Mouse (Mus musculus) MEL (cell line): ENCODE data around the gene Trim23. TPM values are rescaled to one million over a fixed set of nuclear protein-coding genes. Genes with fewer than 3 reads are reported as not detected.
A peak's percentile ranks its signal among the peaks of the same experiment; 100 is the strongest.

Experiments
- DNase-seq: peaks from one replicate; pipeline ENCODE4 v3.0.0; 2011; ENCODE audit warnings: low read depth, low spot score
- H3K27ac ChIP-seq: 2 replicates; pipeline ENCODE4 v1.5.1; 2012; ENCODE audit warnings: low read depth, mild to moderate bottlenecking, control low read depth, low read length, moderate library complexity; ENCODE audit not compliant: control insufficient read depth
- H3K27me3 ChIP-seq, 2 experiments: fragments of 150-350 bp in 1 of 2; sonication (generic) in 1 of 2; 2 replicates each; pipeline ENCODE4 v1.6.1; 2012; ENCODE audit warnings: low read length in 2 of 2, mild to moderate bottlenecking in 2 of 2, improper control_type of control experiment in 1 of 2, moderate library complexity in 1 of 2; ENCODE audit not compliant: insufficient read depth in 2 of 2, control insufficient read depth in 1 of 2
- H3K36me3 ChIP-seq, 2 experiments: 2 replicates each; pipeline ENCODE4 v1.6.1; 2012 to 2014; ENCODE audit warnings: low read length in 2 of 2, improper control_type of control experiment in 1 of 2, inconsistent platforms in 1 of 2, mild to moderate bottlenecking in 1 of 2; ENCODE audit not compliant: insufficient read depth in 2 of 2, control insufficient read depth in 1 of 2
- H3K4me1 ChIP-seq, 2 experiments: fragments of 150-350 bp in 1 of 2; sonication (generic) in 1 of 2; 2 replicates each; pipeline ENCODE4 v1.6.1; 2012; ENCODE audit warnings: low read length in 2 of 2, improper control_type of control experiment in 1 of 2, mild to moderate bottlenecking in 1 of 2; ENCODE audit not compliant: insufficient read depth in 2 of 2, control insufficient read depth in 1 of 2
- H3K4me3 ChIP-seq, 2 experiments: fragments of 150-350 bp in 1 of 2; sonication (generic) in 1 of 2; 2 replicates each; pipeline ENCODE4 v1.5.1; 2012; ENCODE audit warnings: low read depth in 2 of 2, low read length in 2 of 2, mild to moderate bottlenecking in 2 of 2, moderate library complexity in 2 of 2, control low read depth in 1 of 2, improper control_type of control experiment in 1 of 2; ENCODE audit not compliant: control insufficient read depth in 1 of 2, insufficient read depth in 1 of 2
- H3K79me2 ChIP-seq: 2 replicates; pipeline ENCODE4 v1.6.1; 2012; ENCODE audit warnings: mild to moderate bottlenecking, low read length, moderate library complexity; ENCODE audit not compliant: control insufficient read depth, poor library complexity, insufficient read depth
- H3K9ac ChIP-seq: 2 replicates; pipeline ENCODE4 v1.6.1; 2012; ENCODE audit warnings: low read depth, mild to moderate bottlenecking, control low read depth, low read length, moderate library complexity; ENCODE audit not compliant: control insufficient read depth, poor library complexity, severe bottlenecking
- H3K9me3 ChIP-seq: fragments of 150-350 bp; sonication (generic); replicated peaks from 2 replicates; pipeline ENCODE4 v1.6.1; 2012; ENCODE audit warnings: mild to moderate bottlenecking, low read length, improper control_type of control experiment, moderate library complexity; ENCODE audit not compliant: insufficient read depth
- BHLHE40 ChIP-seq: IDR thresholded peaks from 2 replicates; pipeline ENCODE4 v1.6.1; 2012; ENCODE audit warnings: low read depth, mild to moderate bottlenecking, inconsistent platforms, low read length, improper control_type of control experiment, borderline replicate concordance
- CTCF ChIP-seq, 3 experiments: IDR thresholded peaks in 2 of 3; conservative IDR thresholded peaks in 1 of 3; 2 replicates each; pipeline ENCODE4 v1.5.1; 2011 to 2012; ENCODE audit warnings: low read length in 3 of 3, low read depth in 2 of 3, mild to moderate bottlenecking in 2 of 3, improper control_type of control experiment in 1 of 3, inconsistent platforms in 1 of 3, mixed read lengths in 1 of 3, moderate library complexity in 1 of 3; ENCODE audit not compliant: control insufficient read depth in 1 of 3, insufficient read depth in 1 of 3, poor library complexity in 1 of 3, severe bottlenecking in 1 of 3
- EP300 ChIP-seq, 2 experiments: IDR thresholded peaks; 2 replicates each; pipeline ENCODE4 v1.6.1; 2011; ENCODE audit warnings: improper control_type of control experiment in 2 of 2, low read length in 2 of 2, low read depth in 1 of 2, mild to moderate bottlenecking in 1 of 2
- GATA1 ChIP-seq: IDR thresholded peaks from 2 replicates; pipeline ENCODE4 v1.6.1; 2011; ENCODE audit warnings: low read depth, low read length, improper control_type of control experiment
- JUND ChIP-seq: IDR thresholded peaks from 2 replicates; pipeline ENCODE4 v1.6.1; 2011; ENCODE audit warnings: low read depth, mild to moderate bottlenecking, improper control_type of control experiment, low read length
- KAT2A ChIP-seq: conservative IDR thresholded peaks from 2 replicates; pipeline ENCODE4 v1.6.1; 2012; ENCODE audit warnings: low read depth, low read length, improper control_type of control experiment, inconsistent platforms
- MAFK ChIP-seq: IDR thresholded peaks from 2 replicates; pipeline ENCODE4 v1.6.1; 2011; ENCODE audit warnings: low read depth, mild to moderate bottlenecking, low read length, improper control_type of control experiment, borderline replicate concordance
- MAZ ChIP-seq: IDR thresholded peaks from 2 replicates; pipeline ENCODE4 v1.6.1; 2012; ENCODE audit warnings: low read depth, mild to moderate bottlenecking, inconsistent platforms, low read length, improper control_type of control experiment
- MEF2A ChIP-seq: IDR thresholded peaks from 2 replicates; pipeline ENCODE4 v1.6.1; 2014; ENCODE audit warnings: low read depth, mild to moderate bottlenecking, inconsistent platforms, low read length, improper control_type of control experiment; ENCODE audit not compliant: poor library complexity, insufficient replicate concordance, severe bottlenecking; ENCODE audit errors: extremely low read depth
- MYC ChIP-seq: IDR thresholded peaks from 2 replicates; pipeline ENCODE4 v1.6.1; 2011; ENCODE audit warnings: low read depth, mild to moderate bottlenecking, low read length, improper control_type of control experiment, moderate library complexity
- NELFE ChIP-seq: IDR thresholded peaks from 2 replicates; pipeline ENCODE4 v1.6.1; 2011; ENCODE audit warnings: low read depth, low read length, improper control_type of control experiment
- NRF1 ChIP-seq: IDR thresholded peaks from 2 replicates; pipeline ENCODE4 v1.6.1; 2014; ENCODE audit warnings: low read depth, mild to moderate bottlenecking, inconsistent platforms, low read length, improper control_type of control experiment, moderate library complexity; ENCODE audit not compliant: poor library complexity, insufficient read depth, severe bottlenecking
- POLR2AphosphoS2 ChIP-seq: IDR thresholded peaks from 2 replicates; pipeline ENCODE4 v1.6.1; 2011; ENCODE audit warnings: low read length, improper control_type of control experiment
- POLR2AphosphoS5 ChIP-seq: IDR thresholded peaks from 2 replicates; pipeline ENCODE4 v1.6.1; 2012; ENCODE audit warnings: low read depth, borderline replicate concordance, mild to moderate bottlenecking, inconsistent platforms, low read length, moderate library complexity, mixed read lengths
- SMC3 ChIP-seq: IDR thresholded peaks from 2 replicates; pipeline ENCODE4 v1.6.1; 2011; ENCODE audit warnings: low read depth, low read length, improper control_type of control experiment
- TBP ChIP-seq: IDR thresholded peaks from 2 replicates; pipeline ENCODE4 v1.8.0; 2011; ENCODE audit warnings: low read depth, low read length, improper control_type of control experiment
- UBTF ChIP-seq: IDR thresholded peaks from 2 replicates; pipeline ENCODE4 v1.6.1; 2012; ENCODE audit warnings: low read depth, mild to moderate bottlenecking, inconsistent platforms, low read length, improper control_type of control experiment, moderate library complexity, borderline replicate concordance; ENCODE audit not compliant: insufficient read depth
- USF1 ChIP-seq: IDR thresholded peaks from 2 replicates; pipeline ENCODE4 v1.6.1; 2014; ENCODE audit warnings: low read depth, mild to moderate bottlenecking, inconsistent platforms, low read length, improper control_type of control experiment, moderate library complexity
- USF2 ChIP-seq, 2 experiments: IDR thresholded peaks; 2 replicates each; pipeline ENCODE4 v1.6.1; 2011 to 2012; ENCODE audit warnings: improper control_type of control experiment in 2 of 2, low read length in 2 of 2, borderline replicate concordance in 1 of 2, inconsistent platforms in 1 of 2, low read depth in 1 of 2, mild to moderate bottlenecking in 1 of 2; ENCODE audit not compliant: insufficient read depth in 1 of 2
- ZNF384 ChIP-seq: IDR thresholded peaks from 2 replicates; pipeline ENCODE4 v1.6.1; 2012; ENCODE audit warnings: low read depth, mild to moderate bottlenecking, inconsistent platforms, low read length, improper control_type of control experiment
- polyA plus RNA-seq, 2 experiments: library from polyadenylated mRNA; stranded (reverse) in 1 of 2; unstranded in 1 of 2; fragments of >175 nt in 1 of 2; fragments of >200 nt in 1 of 2; gene quantifications; 2 replicates each; pipeline versions ENCODE4 v1.2.1 to v1.2.4; 2012; ENCODE audit warnings: low replicate concordance in 2 of 2, low read depth in 1 of 2; ENCODE audit not compliant: insufficient read length in 2 of 2, insufficient read depth in 1 of 2, missing spikeins in 1 of 2
- total RNA-seq: library from RNA; depleted of rRNA; stranded (reverse); fragments of 300-350 nt; gene quantifications from 2 replicates; pipeline ENCODE4 v1.2.3, GENCODE M21; 2012

The Trim23 gene
- total and polyA plus RNA-seq, 3 experiments = 5.8 to 8.5 TPM; not detected in 1

DNA sequence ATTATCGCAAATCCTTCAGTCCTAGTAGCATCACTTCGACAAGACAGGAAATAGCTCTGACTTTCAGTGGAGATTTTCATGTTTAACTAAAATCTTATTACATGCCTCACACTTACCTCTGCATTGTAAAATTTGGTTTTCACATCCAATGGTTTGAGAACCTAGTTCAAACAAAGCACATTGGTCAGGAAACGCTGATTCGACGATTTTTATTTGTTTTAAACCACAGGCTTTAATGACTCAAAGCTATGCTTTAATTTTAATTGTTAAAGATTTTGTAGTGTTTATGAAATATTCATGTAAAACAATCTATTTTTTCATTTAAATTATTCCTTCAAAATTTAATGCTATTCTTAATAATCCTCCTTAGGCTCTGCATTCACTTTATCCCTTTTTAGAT, 24.4 kb upstream of the Trim23 start:
- Histone ChIP-seq H3K27ac (no peak overlapping the region), H3K9me3 (no peaks in the 10 kb centered on the region), H3K36me3 (peaks cover 0 to 11% of the 10 kb centered on the region in 2 experiments; a peak in 2 of 4 replicates), H3K9ac (no peak overlapping the region), H3K4me3 (no peak overlapping the region), H3K4me1 (no peaks in the 10 kb centered on the region), H3K27me3 (no peaks in the 10 kb centered on the region)
- no peak for DNase-seq
- peak; percentile 91 for TF ChIP-seq MAFK
- no peak for TF ChIP-seq NELFE
- TF ChIP-seq, all 39 proteins: peak for 1
- H3K79me2 ChIP-seq = no peaks in the 10 kb centered on the region

DNA sequence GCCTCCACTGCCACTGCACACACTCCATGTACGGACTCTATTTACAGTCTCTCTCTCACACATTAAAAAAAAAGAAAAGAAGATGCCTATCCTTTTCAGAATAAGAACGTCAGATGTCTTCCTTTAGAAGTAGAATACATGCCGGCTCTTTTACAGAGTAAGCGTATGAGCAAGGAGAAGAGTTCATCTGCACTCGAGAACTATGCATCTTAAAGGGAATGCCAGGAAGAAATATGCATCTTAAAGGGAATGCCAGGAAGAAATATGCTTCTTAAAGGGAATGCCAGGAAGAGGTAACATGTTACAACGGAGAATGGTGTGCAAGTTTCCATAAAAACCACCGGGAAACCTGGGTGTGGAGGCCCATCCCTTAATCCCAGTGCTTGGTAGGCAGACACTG, 23.5 kb upstream of the Trim23 start:
- peaks cover 0 to 5% of the 10 kb centered on the region in 2 experiments; a peak in 2 of 4 replicates for H3K36me3 ChIP-seq
- TF ChIP-seq USF2 (IDR thresholded peaks at IDR 0.05; ENCODE audit: borderline replicate concordance in 1 of 2, insufficient read depth in 1 of 2, low read depth in 1 of 2, low read length in 2 of 2) = no peak
- no peak for TF ChIP-seq UBTF
- TF ChIP-seq SMC3 = no peak
- TF ChIP-seq KAT2A = no peak
- TF ChIP-seq JUND = no peak
- no peak for TF ChIP-seq ZNF384
- TF ChIP-seq MEF2A = no peak
- no peak for TF ChIP-seq CTCF (IDR thresholded peaks at IDR 0.05 in 2 of 3, conservative IDR thresholded peaks at IDR 0.05 in 1 of 3; ENCODE audit: control insufficient read depth in 1 of 3, insufficient read depth in 1 of 3, low read depth in 2 of 3, low read length in 3 of 3, poor library complexity in 1 of 3, severe bottlenecking in 1 of 3)
- TF ChIP-seq MYC = no peak
- TF ChIP-seq USF1 = no peak
- no peak for TF ChIP-seq NRF1
- no peak for TF ChIP-seq POLR2AphosphoS2
- TF ChIP-seq POLR2AphosphoS5 = no peak
- no peak for TF ChIP-seq MAZ
- no peak for TF ChIP-seq MAFK
- TF ChIP-seq TBP = no peak
- no peak for TF ChIP-seq BHLHE40
- no peak for TF ChIP-seq GATA1
- no peak for TF ChIP-seq EP300 (IDR thresholded peaks at IDR 0.05; ENCODE audit: low read depth in 1 of 2, low read length in 2 of 2)
- H3K27ac ChIP-seq = no peak overlapping the region
- no peaks in the 10 kb centered on the region for H3K27me3 ChIP-seq
- H3K9ac ChIP-seq = no peak overlapping the region
- no peak overlapping the region for H3K4me3 ChIP-seq
- H3K4me1 ChIP-seq = no peaks in the 10 kb centered on the region
- H3K9me3 ChIP-seq = no peaks in the 10 kb centered on the region
- H3K79me2 ChIP-seq = no peaks in the 10 kb centered on the region
- no peak for DNase-seq
